Mouse (Mus musculus) duodenum, adult 2 months (tissue): ENCODE data around the gene Klk1b5. TPM values are rescaled to one million over a fixed set of nuclear protein-coding genes. Genes with fewer than 3 reads are reported as not detected.

Experiments used
- polyA plus RNA-seq: library from polyadenylated mRNA; depleted of rRNA; stranded (reverse); fragments of >200 nt; gene quantifications from 2 replicates; pipeline ENCODE4 v1.2.3, GENCODE M21; 2012; ENCODE audit warnings: low replicate concordance; rRNA removed

The Klk1b5 gene
- 0.65 and 5.5 TPM in 2 replicates for polyA plus RNA-seq

GRCm38 (mm10) chr7:44215645-44216044, at the start of gene Klk1b5:
Gene Klk1b5 (plus strand): TSS chr7:44215945.

GRCm38 (mm10) chr7:44187936-44188335, 27.8 kb upstream of the Klk1b5 start, which contains the start of gene Klk1b24:
Gene Klk1b24 (plus strand): TSS chr7:44188236.

GRCm38 (mm10) chr7:44197891-44198290, 17.9 kb upstream of the Klk1b5 start, which contains the start of gene Klk1b3:
Gene Klk1b3 (plus strand): TSS chr7:44198191.

GRCm38 (mm10) chr7:44207135-44207534, 8.6 kb upstream of the Klk1b5 start, which contains the start of gene Klk1b4:
Gene Klk1b4 (plus strand): TSS chr7:44207435.

GRCm38 (mm10) chr7:44225076-44225475, 9.3 kb downstream of the Klk1b5 start, which contains the start of gene Klk1:
Gene Klk1 (plus strand): TSS chr7:44225360.

GRCm38 (mm10) chr7:44235909-44236308, 20.2 kb downstream of the Klk1b5 start, which contains the start of gene Gm36864:
Gene Gm36864 (plus strand): TSS chr7:44236177.

GRCm38 (mm10) chr7:44246055-44246983, 30.6 kb downstream of the Klk1b5 start, which contains the start of the genes 1700028J19Rik and 2410002F23Rik:
Gene 1700028J19Rik (minus strand): TSS chr7:44246695.
Gene 2410002F23Rik (plus strand): TSS chr7:44246722.

GRCm38 (mm10) chr7:44257278-44257677, 41.5 kb downstream of the Klk1b5 start, which contains the start of gene Acp4:
Gene Acp4 (minus strand): TSS chr7:44257378.

GRCm38 (mm10) chr7:44261147-44261546, 45.4 kb downstream of the Klk1b5 start, which contains the start of gene Gm15517:
Gene Gm15517 (plus strand): TSS chr7:44261447.

Other genes with a start within 250 kb of the Klk1b5 start
- gene Klk1b1, start 249.2 kb upstream of the Klk1b5 start, polyA plus RNA-seq = not detected in 2 replicates
- gene Klk1b9, start 239.9 kb upstream of the Klk1b5 start, polyA plus RNA-seq = not detected in 2 replicates
- gene Klk1b11, start 220.1 kb upstream of the Klk1b5 start, polyA plus RNA-seq = 0.49 TPM in 1 of 2 replicates, not detected in the other
- not detected in 2 replicates for gene Klk1b26, start 203.8 kb upstream of the Klk1b5 start, polyA plus RNA-seq
- 0.14 and 0.25 TPM in 2 replicates for gene Klk1b27, start 163.7 kb upstream of the Klk1b5 start, polyA plus RNA-seq
- not detected in 2 replicates for gene Klk1b21, start 113.6 kb upstream of the Klk1b5 start, polyA plus RNA-seq
- gene Klk1b22, start 103.3 kb upstream of the Klk1b5 start, polyA plus RNA-seq = not detected in 2 replicates
- gene Klk1b16, start 79.2 kb upstream of the Klk1b5 start, polyA plus RNA-seq = not detected in 2 replicates
- 0.19 TPM in 1 of 2 replicates, not detected in the other for gene Klk1b24, start 27.7 kb upstream of the Klk1b5 start, polyA plus RNA-seq
- 1.8 TPM in 1 of 2 replicates, not detected in the other for gene Klk1b3, start 17.8 kb upstream of the Klk1b5 start, polyA plus RNA-seq
- gene Klk1b4, start 8.5 kb upstream of the Klk1b5 start, polyA plus RNA-seq = 5.1 TPM in 1 of 2 replicates, not detected in the other
- 81.1 and 870 TPM in 2 replicates for gene Klk1, start 9.4 kb downstream of the Klk1b5 start, polyA plus RNA-seq
- 0.08 TPM in 1 of 2 replicates, not detected in the other for gene Gm36864, start 20.2 kb downstream of the Klk1b5 start, polyA plus RNA-seq
- 1.4 TPM in 2 replicates for gene 1700028J19Rik, start 30.8 kb downstream of the Klk1b5 start, polyA plus RNA-seq
- gene 2410002F23Rik, start 30.8 kb downstream of the Klk1b5 start, polyA plus RNA-seq = 67.9 and 113 TPM in 2 replicates
- gene Acp4, start 41.4 kb downstream of the Klk1b5 start, polyA plus RNA-seq = not detected in 2 replicates
- 0.60 TPM in 1 of 2 replicates, not detected in the other for gene Gm15517, start 45.5 kb downstream of the Klk1b5 start, polyA plus RNA-seq
- gene Clec11a, start 91.0 kb downstream of the Klk1b5 start, polyA plus RNA-seq = 1.8 and 2.5 TPM in 2 replicates
- gene Shank1, start 94.3 kb downstream of the Klk1b5 start, polyA plus RNA-seq = 0.72 and 1.6 TPM in 2 replicates
- 0.84 and 5.3 TPM in 2 replicates for gene Syt3, start 168.2 kb downstream of the Klk1b5 start, polyA plus RNA-seq
- 0.92 and 1.2 TPM in 2 replicates for gene 1700008O03Rik, start 169.9 kb downstream of the Klk1b5 start, polyA plus RNA-seq
- 1.0 and 1.5 TPM in 2 replicates for gene Lrrc4b, start 213.1 kb downstream of the Klk1b5 start, polyA plus RNA-seq
- 3.7 and 8.8 TPM in 2 replicates for gene Aspdh, start 249.4 kb downstream of the Klk1b5 start, polyA plus RNA-seq